Mouse (Mus musculus): ENCODE data around the gene Syngr4.
"Not testable (repeated sequence)": the region's sequence is repeated elsewhere in the genome, so short reads cannot be mapped to it uniquely, and the experiment has no call there.

Gene Syngr4

GRCm38 (mm10) chr7:45915011-45915410 is 18.5 kb upstream of the Syngr4 start:
- no peak for DNase-seq

- DNase-seq: no peak
Measured at GRCm38 (mm10) chr7:45914067-45914466, 17.6 kb upstream of the Syngr4 start.

- no peak for DNase-seq
Measured at GRCm38 (mm10) chr7:45909145-45909544, 12.6 kb upstream of the Syngr4 start.

GRCm38 (mm10) chr7:45908384-45908783 is 11.9 kb upstream of the Syngr4 start:
- DNase-seq: no peak

GRCm38 (mm10) chr7:45906622-45907021 is 10.1 kb upstream of the Syngr4 start:
- no peak for DNase-seq

- no peak for DNase-seq
Measured at GRCm38 (mm10) chr7:45902481-45903002, 6.0 kb upstream of the Syngr4 start.

- DNase-seq: peak; percentile 44
Measured at GRCm38 (mm10) chr7:45901562-45901961, 5.0 kb upstream of the Syngr4 start.

GRCm38 (mm10) chr7:45898125-45898524 is 1.6 kb upstream of the Syngr4 start:
- peak; percentile 69 for DNase-seq

- DNase-seq: peak; percentile 75
Measured at GRCm38 (mm10) chr7:45897258-45897757, 794 bp upstream of the Syngr4 start.

- no peak for DNase-seq
Measured at GRCm38 (mm10) chr7:45895931-45896516, 490 bp downstream of the Syngr4 start.

- no peak for DNase-seq
Measured at GRCm38 (mm10) chr7:45892651-45893050, 3.9 kb downstream of the Syngr4 start.

GRCm38 (mm10) chr7:45887246-45887645 is 9.3 kb downstream of the Syngr4 start:
- no peak for DNase-seq

- DNase-seq: no peak
Measured at GRCm38 (mm10) chr7:45881011-45881410, 15.5 kb downstream of the Syngr4 start.

GRCm38 (mm10) chr7:45880531-45880930 is 16.0 kb downstream of the Syngr4 start:
- no peak for DNase-seq

- DNase-seq: not testable (repeated sequence)
Measured at GRCm38 (mm10) chr7:45878278-45878677, 18.2 kb downstream of the Syngr4 start, which contains the start of gene Grin2d. Grin2d (minus strand) TSS chr7:45878378.

- DNase-seq: no peak
Measured at GRCm38 (mm10) chr7:45876895-45877294, 19.6 kb downstream of the Syngr4 start.

GRCm38 (mm10) chr7:45873061-45873947 is 23.2 kb downstream of the Syngr4 start:
- peak; percentile 60 for DNase-seq

- DNase-seq: peak; percentile 95
Measured at GRCm38 (mm10) chr7:45872624-45873023, 23.9 kb downstream of the Syngr4 start, which contains the start of gene Kdelr1. Kdelr1 (plus strand) TSS chr7:45872772.

GRCm38 (mm10) chr7:45870282-45871058 is 26.0 kb downstream of the Syngr4 start:
- no peak for DNase-seq

GRCm38 (mm10) chr7:45869787-45870186 is 26.7 kb downstream of the Syngr4 start:
- DNase-seq: no peak

GRCm38 (mm10) chr7:45869107-45869670 is 27.3 kb downstream of the Syngr4 start:
- no peak for DNase-seq

- no peak for DNase-seq
Measured at GRCm38 (mm10) chr7:45867871-45868270, 28.6 kb downstream of the Syngr4 start.

All from lung, postnatal 36 days (tissue).